Comparison of ENCODE assay signal across 10 mouse cellular contexts in the genomic region with DNA sequence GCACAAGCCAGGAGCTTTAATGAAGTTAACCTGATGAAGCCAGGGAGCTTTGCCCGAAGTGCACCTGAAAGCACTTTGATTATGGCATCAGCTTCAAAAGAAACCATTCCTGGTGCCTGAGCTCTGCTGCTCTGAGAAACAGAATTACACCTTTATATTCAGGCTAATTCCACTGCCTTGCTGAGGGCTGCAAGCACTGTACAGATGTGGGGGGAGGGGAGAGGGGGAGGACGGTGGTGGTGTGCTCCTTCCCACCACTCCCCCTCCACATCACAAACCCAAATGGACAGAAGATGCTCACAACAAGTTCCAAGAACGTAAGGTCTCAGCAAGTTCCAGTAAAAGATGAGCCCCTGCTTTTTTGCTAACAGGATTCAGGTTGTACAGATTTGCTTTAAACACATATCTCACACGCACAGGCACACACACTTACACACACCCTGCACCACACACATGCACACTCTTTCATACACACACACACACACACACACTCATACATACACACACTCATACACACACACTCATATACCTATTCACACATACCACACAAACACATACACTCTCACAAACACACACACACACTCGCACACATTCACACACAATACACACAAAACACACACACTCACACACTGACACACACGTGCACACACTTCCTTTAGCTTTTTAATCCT. TPM values are rescaled to one million over a fixed set of nuclear protein-coding genes. Genes with fewer than 3 reads are reported as not detected.
DNase-seq lines count a peak whose midpoint lies in the region; ATAC-seq and TF ChIP-seq lines count a peak whose summit lies in the region.
"Had no signal": no experiment of that assay in that cellular context is flagged by ENCODE, and none has a peak within 500 bp of the region (broad histone marks: within the 10 kb centered on the region; RNA-seq: fewer than 3 reads in every experiment).

No protein-coding gene starts in this region.

- H3K27ac ChIP-seq in kidney, postnatal 0 days, result no peak overlapping the region
- no peak overlapping the region for H3K27ac ChIP-seq in kidney, adult 2 months (ENCODE audit: insufficient read depth, low read depth, low read length)
- H3K27ac ChIP-seq in embryonic facial prominence, embryonic 12.5 days, result no peak overlapping the region
- H3K27ac ChIP-seq in forebrain, embryonic 15.5 days (replicated peaks), result no peak overlapping the region
- no peak overlapping the region; the same call in 1 of the 2 replicates for H3K27ac ChIP-seq in limb, embryonic 13.5 days
- H3K27ac ChIP-seq: neural tube, embryonic 12.5 days had no signal

- no peak overlapping the region for H3K4me3 ChIP-seq in kidney, postnatal 0 days (replicated peaks; ENCODE audit: low read depth, low read length)
- no peak overlapping the region for H3K4me3 ChIP-seq in kidney, adult 2 months (ENCODE audit: insufficient read depth, low read depth, low read length)
- no peak overlapping the region for H3K4me3 ChIP-seq in embryonic facial prominence, embryonic 12.5 days
- H3K4me3 ChIP-seq in forebrain, embryonic 15.5 days, result no peak overlapping the region
- no peak overlapping the region for H3K4me3 ChIP-seq in limb, embryonic 13.5 days
- H3K4me3 ChIP-seq: neural tube, embryonic 12.5 days had no signal

- no peak overlapping the region for H3K9ac ChIP-seq in kidney, postnatal 0 days (ENCODE audit: low read depth, low read length)
- no peak overlapping the region for H3K9ac ChIP-seq in embryonic facial prominence, embryonic 12.5 days
- no peak overlapping the region for H3K9ac ChIP-seq in forebrain, embryonic 15.5 days (replicated peaks)
- H3K9ac ChIP-seq in limb, embryonic 13.5 days, result no peak overlapping the region
- H3K9ac ChIP-seq: neural tube, embryonic 12.5 days had no signal

- peak overlapping the region; percentile 13 for H3K4me2 ChIP-seq in kidney, postnatal 0 days (ENCODE audit: low read length)
- no peak overlapping the region for H3K4me2 ChIP-seq in embryonic facial prominence, embryonic 12.5 days (replicated peaks)
- no peak overlapping the region for H3K4me2 ChIP-seq in forebrain, embryonic 15.5 days (replicated peaks)
- peak overlapping the region; percentile 48 for H3K4me2 ChIP-seq in limb, embryonic 13.5 days (replicated peaks)
- H3K4me2 ChIP-seq: neural tube, embryonic 12.5 days had no signal

- no peaks in the 10 kb centered on the region for H3K4me1 ChIP-seq in kidney, postnatal 0 days (replicated peaks; ENCODE audit: insufficient read depth, low read length)
- H3K4me1 ChIP-seq in kidney, adult 2 months (ENCODE audit: control insufficient read depth, insufficient read depth, low read length), result no peaks in the 10 kb centered on the region
- H3K4me1 ChIP-seq in embryonic facial prominence, embryonic 12.5 days, result peaks cover 17% of the 10 kb centered on the region
- H3K4me1 ChIP-seq in forebrain, embryonic 15.5 days, result peaks cover 9% of the 10 kb centered on the region
- H3K4me1 ChIP-seq in limb, embryonic 13.5 days, result peaks cover 22% of the 10 kb centered on the region
- H3K4me1 ChIP-seq: neural tube, embryonic 12.5 days had no signal

- no peak for TF ChIP-seq POLR2A in kidney, adult 2 months (IDR thresholded peaks at IDR 0.05; ENCODE audit: low read depth, low read length)

- ATAC-seq in kidney, postnatal 0 days (replicated peaks; ENCODE audit: low FRiP score, low read depth), result no peak
- 0 out of 2 replicates have a peak, but pooled peaks have one; percentile 22 for ATAC-seq in embryonic facial prominence, embryonic 12.5 days (ENCODE audit: insufficient number of reproducible peaks, insufficient read depth, low FRiP score, low TSS enrichment)
- ATAC-seq in forebrain, embryonic 15.5 days (replicated peaks), result peak; percentile 56; the same call in 1 of the 2 replicates
- peak; percentile 58; the same call in 1 of the 2 replicates for ATAC-seq in limb, embryonic 13.5 days (ENCODE audit: low FRiP score, low read depth)

- TF ChIP-seq CTCF in kidney, postnatal 0 days (IDR thresholded peaks at IDR 0.05; ENCODE audit: low read depth), result no peak
- TF ChIP-seq CTCF in kidney, adult 2 months (conservative IDR thresholded peaks at IDR 0.05; ENCODE audit: insufficient read depth, insufficient read length, low read depth, low read length), result no peak

- H3K9me3 ChIP-seq in kidney, postnatal 0 days (replicated peaks; ENCODE audit: low read length), result no peaks in the 10 kb centered on the region
- H3K9me3 ChIP-seq in embryonic facial prominence, embryonic 12.5 days, result no peaks in the 10 kb centered on the region
- H3K9me3 ChIP-seq in forebrain, embryonic 15.5 days, result no peaks in the 10 kb centered on the region
- no peaks in the 10 kb centered on the region for H3K9me3 ChIP-seq in limb, embryonic 13.5 days
- H3K9me3 ChIP-seq: neural tube, embryonic 12.5 days had no signal

- no peak for DNase-seq in kidney, postnatal 0 days (ENCODE audit: low spot score)
- DNase-seq in kidney, adult 2 months, result no peak
- no peak for DNase-seq in right cerebral cortex, adult 18-20 months
- no peak for DNase-seq in right cerebral cortex, postnatal 10 days (ENCODE audit: low spot score in 2 of 2)
- DNase-seq: gastrocnemius, postnatal 14 days; thymus, postnatal 36 days had no signal

- H3K36me3 ChIP-seq in kidney, postnatal 0 days (ENCODE audit: insufficient read depth, low read length), result no peaks in the 10 kb centered on the region
- no peaks in the 10 kb centered on the region for H3K36me3 ChIP-seq in kidney, adult 2 months (ENCODE audit: control insufficient read depth, insufficient read depth, low read length)
- no peaks in the 10 kb centered on the region for H3K36me3 ChIP-seq in embryonic facial prominence, embryonic 12.5 days
- no peaks in the 10 kb centered on the region for H3K36me3 ChIP-seq in forebrain, embryonic 15.5 days
- H3K36me3 ChIP-seq in limb, embryonic 13.5 days, result no peaks in the 10 kb centered on the region
- H3K36me3 ChIP-seq: neural tube, embryonic 12.5 days had no signal

- H3K27me3 ChIP-seq in kidney, postnatal 0 days (ENCODE audit: insufficient read depth, low read length), result no peaks in the 10 kb centered on the region
- H3K27me3 ChIP-seq in kidney, adult 2 months (replicated peaks; ENCODE audit: control insufficient read depth, insufficient read depth, low read length), result no peaks in the 10 kb centered on the region
- H3K27me3 ChIP-seq in embryonic facial prominence, embryonic 12.5 days, result no peaks in the 10 kb centered on the region
- H3K27me3 ChIP-seq in forebrain, embryonic 15.5 days, result peaks cover 1% of the 10 kb centered on the region; the same call in 1 of the 2 replicates
- H3K27me3 ChIP-seq in limb, embryonic 13.5 days, result peaks cover 15% of the 10 kb centered on the region; the same call in 1 of the 2 replicates

- WGBS in kidney, postnatal 0 days, result 43% methylated on average over 6 of the region's 6 CpGs
- WGBS in kidney, adult 2 months, result 34% methylated on average over 6 of the region's 6 CpGs
- 36% methylated on average over 6 of the region's 6 CpGs for WGBS in embryonic facial prominence, embryonic 12.5 days
- 52% methylated on average over 6 of the region's 6 CpGs for WGBS in forebrain, embryonic 15.5 days
- 32% methylated on average over 6 of the region's 6 CpGs for WGBS in limb, embryonic 13.5 days

RNA-seq across cellular contexts. Expression of a gene that starts 6.6 kb away (rescaled TPM):
- 5.4 and 5.6 TPM in 2 replicates for polyA plus RNA-seq in kidney, postnatal 0 days (2015; fragmentation: Nextera tagmentation; extraction: Ambion mirVana)
- polyA plus RNA-seq in kidney, adult 2 months (2012; rRNA removed), result 16.2 and 17.1 TPM in 2 replicates
- 45.1 and 46.2 TPM in 2 replicates for polyA plus RNA-seq in embryonic facial prominence, embryonic 12.5 days (2016; fragmentation: Nextera tagmentation; extraction: Ambion mirVana)
- 30.8 and 34.7 TPM in 2 replicates for polyA plus RNA-seq in forebrain, embryonic 15.5 days (2015; fragmentation: Nextera tagmentation; extraction: Ambion mirVana)
- polyA plus RNA-seq in limb, embryonic 13.5 days (2015; fragmentation: Nextera tagmentation; extraction: Ambion mirVana), result 39.6 and 40.4 TPM in 2 replicates

Comparison
In these comparisons a context has a peak if more than half of its experiments do, and no peak if none do; other contexts are left out.
1. H3K4me2 ChIP-seq: peak in kidney, postnatal 0 days (single experiment) and limb, embryonic 13.5 days (single experiment); none in embryonic facial prominence, embryonic 12.5 days (single experiment) and forebrain, embryonic 15.5 days (single experiment).